Mouse (Mus musculus): ENCODE measurements around the gene Rpl37a.
A peak's percentile ranks its signal among the peaks of the same experiment; 100 is the strongest.

The Rpl37a gene

DNA sequence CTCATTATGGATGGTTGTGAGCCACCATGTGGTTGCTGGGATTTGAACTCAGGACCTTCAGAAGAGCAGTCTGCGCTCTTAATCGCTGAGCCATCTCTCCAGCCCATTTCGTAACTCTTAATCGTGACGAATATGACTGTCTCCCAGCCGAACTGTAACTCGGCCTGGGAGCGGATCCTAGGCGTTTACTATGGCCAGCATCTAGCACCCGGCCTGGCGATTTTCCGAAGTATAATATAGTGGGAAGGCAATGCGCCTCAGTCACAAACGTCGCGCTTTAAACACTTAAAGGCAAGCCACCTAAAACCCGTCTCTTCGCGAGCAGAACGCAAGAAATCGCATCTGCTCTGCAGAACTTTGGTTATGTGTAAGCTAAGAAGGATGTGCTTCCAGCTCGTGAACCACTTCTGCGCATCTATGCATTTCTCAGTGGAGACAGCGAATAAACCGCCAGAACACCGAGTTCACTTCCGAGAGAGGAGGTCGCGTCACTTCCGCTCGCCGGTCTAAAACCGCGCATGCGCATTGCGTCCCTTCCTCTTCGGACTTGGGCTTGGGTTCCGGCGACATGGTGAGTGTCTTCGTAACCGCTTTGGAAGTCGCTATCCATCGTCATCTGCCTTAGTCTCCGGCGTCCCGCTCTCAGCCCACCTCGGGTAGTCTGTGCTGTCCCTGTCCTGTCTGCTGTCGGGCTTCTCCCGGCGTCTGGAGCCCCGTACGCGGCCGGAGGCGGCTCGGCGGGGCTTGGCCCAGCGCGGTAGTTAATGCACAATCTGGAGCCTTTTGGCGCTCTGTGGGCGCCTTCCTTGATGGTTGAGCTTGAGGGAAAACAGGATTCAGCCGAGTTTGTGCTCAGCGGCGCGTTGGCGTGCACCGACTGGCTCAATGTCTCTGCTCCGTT is at the start of gene Rpl37a:
Gene Rpl37a, plus strand, starts transcription at position 538 of the 901 bp plus-strand sequence.
- DNase-seq (ENCODE audit: low spot score) = peak; percentile 97

DNA sequence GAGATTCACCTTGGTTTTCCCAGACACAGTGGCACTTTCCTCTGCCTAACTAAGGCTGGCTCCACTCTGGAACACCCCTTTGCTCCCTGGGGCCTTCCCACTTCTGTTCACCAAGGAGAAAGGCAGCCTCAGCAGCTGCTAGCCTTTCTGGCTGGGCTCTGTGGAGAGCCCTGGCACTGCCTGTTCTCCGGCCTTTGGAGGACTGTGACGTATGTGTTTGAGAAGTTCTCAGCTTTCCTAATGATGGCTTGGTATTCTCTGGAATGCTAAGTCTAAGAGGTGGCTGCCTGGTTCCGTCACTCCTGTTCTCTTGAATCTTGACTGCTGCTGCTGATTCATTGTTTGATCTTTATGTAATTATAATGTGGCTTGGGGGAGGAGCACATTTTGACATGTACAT is 38.0 kb upstream of the Rpl37a start:
- DNase-seq (ENCODE audit: low spot score) = no peak

DNA sequence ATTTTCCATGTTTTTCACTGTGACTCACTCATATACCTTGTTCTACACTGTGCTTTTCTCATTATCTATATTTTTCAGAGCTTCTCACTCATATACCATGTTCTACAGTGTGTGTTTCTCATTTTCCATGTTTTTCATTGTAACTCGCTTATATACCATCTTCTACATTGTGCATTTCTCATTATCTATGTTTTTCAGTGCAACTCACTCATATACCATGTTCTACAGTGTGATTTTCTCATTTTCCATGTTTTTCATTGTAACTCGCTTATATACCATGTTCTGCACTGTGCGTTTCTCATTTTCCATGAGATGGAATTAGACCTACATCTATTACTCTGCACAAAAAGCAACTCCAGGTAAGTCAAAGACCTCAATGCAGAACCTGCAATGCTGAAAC is 14.8 kb upstream of the Rpl37a start:
- no peak for DNase-seq (ENCODE audit: low spot score)

DNA sequence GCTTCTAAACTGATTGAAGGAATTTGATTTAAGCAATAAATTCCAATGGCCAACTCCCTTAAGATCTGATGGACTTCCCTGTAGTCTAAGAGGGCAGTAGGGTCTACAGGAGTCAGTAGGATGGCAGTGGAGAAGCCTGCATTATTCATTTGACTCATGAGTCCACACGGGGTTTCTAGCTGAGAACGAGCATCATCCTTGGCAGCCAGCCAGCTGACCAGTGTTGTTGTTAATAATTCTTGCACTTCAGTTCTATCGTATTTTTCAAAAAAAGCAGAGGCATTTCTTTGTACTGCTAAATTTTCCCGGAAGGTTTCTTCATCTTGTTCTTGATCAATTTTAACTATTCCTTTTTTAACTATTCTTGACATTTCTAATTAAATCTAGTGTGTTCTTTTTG is 12.4 kb upstream of the Rpl37a start:
- DNase-seq (ENCODE audit: low spot score) = no peak

DNA sequence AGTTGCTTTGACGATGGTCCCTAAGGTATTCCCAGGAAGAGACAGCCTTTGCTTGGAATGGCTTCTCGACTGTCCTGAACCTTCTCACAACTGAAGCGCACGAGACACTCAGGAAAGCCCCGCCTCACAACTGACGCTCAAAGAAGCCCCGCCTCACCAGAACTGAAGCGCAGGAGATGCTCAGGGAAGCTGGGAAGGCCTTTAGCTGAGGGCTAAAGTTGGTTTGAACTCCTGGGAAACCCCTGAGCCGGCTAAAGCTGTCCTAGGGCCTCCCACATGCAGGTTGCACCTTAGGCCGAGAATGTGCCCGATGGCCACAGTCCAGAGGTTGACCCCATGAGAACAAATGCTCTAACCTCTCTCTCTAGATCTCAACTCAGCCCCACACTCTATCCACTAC is 10.6 kb upstream of the Rpl37a start, which contains the start of gene Ankar:
Gene Ankar, minus strand, starts transcription at position 101 of the 400 bp plus-strand sequence.
- DNase-seq (ENCODE audit: low spot score) = no peak

DNA sequence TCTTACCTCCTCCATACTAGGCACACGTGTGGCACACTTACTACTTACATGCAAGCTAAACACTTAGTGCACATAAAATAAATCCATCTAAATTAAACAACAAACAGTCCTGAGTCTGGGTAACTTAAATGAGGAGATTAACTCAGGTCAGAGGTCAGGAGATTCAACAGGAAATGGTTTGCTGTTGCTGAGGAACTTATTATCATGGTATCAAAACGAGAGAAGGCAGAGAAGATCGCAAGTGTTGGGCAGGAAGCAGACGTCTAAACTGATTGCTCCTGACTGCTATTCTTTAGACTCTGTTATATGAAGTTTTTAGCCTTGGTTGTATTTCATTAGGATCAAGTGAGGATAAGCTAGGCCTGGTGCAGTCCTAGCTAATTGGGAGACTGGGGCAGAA is 3.6 kb upstream of the Rpl37a start:
- no peak for DNase-seq (ENCODE audit: low spot score)

DNA sequence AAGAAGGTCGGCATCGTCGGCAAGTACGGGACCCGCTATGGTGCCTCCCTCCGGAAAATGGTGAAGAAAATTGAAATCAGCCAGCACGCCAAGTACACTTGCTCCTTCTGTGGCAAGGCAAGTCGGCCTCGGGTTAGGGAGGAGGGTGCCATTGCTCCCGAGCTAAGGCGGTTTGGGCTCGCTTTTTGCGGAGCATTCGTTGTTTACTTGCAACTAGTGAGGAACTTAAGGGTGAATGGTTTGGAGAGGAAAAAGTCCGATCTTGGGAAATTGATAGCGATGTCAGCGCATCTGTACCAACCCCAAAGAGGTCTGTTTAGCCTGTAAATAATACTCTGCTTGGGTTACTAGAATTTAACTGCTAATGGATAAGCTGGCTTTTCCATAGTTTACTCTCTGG is 594 bp downstream of the Rpl37a start:
- no peak for DNase-seq (ENCODE audit: low spot score)

DNA sequence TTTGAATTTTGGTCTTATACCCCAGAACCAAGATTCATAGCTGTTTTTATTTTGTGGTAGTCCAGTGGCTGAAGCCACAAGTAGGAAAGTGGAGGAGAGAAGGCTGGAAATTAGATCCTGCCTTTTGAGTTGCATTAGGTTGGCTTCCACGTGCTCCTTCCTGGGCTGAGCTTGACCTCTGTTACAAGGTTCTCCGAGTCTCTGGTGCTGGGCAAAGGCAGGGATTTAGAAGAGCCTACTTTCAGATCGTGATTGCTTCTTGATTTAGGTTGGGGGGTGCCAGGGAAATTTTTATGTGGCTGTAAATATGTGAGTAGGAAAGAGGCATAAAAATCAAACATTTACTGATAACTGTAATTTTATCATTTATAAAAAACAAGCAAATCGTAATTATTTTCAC is 3.5 kb downstream of the Rpl37a start:
- DNase-seq (ENCODE audit: low spot score) = no peak

DNA sequence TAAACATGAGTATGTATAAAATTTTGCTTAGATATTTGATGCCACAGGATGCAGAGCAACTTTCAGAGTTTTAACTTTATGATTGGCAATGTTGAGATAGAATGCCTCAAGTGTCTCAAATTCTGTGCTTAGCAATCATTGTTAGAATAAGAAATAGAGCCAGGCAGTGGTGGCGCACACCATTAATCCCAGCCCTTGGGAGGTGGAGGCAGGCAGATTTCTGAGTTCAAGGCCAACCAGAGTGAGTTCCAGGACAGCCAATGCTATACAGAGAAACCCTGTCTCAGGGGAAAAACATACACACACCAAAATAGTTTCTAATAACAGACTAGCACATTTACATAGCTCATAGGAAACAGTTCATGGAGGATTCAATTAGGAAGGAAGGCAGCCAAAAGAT is 4.0 kb downstream of the Rpl37a start:
- no peak for DNase-seq (ENCODE audit: low spot score)

DNA sequence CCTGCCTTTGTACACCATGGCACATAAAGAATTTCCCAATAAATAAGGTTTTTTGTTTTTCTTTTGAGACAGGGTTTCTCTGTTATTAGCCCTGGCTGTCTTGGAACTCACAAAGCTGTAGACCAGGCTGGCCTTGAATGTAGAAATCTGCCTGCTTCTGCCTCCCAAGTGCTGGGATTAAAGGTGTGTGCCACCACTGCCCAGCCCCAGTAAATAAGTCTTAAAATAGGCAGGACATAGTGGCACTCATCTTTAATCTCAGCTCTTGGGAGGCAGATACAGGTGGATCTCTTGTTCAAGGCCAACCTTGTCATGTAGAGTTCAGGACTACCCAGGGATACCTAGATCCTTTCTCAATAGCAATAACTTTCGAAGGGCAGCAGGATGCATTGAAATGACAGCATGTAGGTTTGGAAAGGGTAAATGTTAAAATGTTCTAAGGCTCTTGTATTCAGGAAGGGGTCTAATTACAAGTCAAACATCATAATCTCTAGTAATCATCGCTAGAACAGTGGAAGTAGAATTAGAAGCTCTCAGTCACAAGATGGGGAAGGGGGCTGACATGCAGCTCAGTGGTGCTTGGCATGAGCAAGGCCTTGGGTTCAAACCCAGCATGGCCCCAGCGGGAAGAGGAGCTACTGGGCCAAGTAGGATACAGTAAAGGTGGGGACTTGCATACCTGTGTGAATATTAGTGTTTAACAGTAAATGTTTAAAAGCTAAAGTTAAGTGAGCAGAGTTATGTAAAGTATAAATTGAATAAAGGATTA is 4.7 kb downstream of the Rpl37a start:
- DNase-seq (ENCODE audit: low spot score) = no peak

DNA sequence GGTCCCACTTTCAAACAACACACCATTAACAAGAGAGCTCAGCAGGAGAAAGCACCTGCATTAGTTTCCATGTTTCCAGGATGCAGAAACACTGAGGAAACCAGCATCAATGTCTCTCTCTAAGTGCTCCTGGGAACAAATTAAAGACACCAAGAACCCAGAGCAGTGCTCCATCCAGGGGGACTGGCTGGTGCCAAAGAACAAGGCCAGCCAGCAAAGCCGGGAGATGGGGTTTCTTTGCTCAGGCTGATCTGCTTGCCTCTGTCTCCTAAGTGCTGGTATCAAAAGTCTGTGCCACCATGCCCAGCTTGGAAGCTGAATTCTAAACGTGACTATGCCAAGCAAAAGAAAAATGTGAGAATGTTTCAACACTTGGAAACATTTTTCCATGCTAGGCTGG is 5.3 kb downstream of the Rpl37a start:
- no peak for DNase-seq (ENCODE audit: low spot score)

DNA sequence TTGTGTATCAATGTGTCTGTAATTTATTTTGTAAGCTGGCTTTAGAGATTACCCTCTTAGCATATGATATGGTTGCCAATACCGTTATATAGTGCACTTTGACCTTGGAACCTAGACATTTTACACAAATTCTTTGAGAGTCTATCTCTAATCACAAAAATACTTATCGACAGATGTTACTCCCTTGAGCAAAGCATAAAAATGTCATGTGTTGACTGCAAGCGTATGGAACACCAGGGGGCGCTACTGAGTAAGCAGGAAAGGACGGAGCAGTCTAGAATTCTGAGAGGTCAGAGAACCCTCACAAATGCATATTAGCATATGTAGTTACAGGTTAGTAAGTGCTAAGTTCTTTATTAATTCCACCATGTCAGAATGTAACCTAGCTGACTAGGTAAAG is 5.8 kb downstream of the Rpl37a start:
- peak; percentile 88 for DNase-seq (ENCODE audit: low spot score)

DNA sequence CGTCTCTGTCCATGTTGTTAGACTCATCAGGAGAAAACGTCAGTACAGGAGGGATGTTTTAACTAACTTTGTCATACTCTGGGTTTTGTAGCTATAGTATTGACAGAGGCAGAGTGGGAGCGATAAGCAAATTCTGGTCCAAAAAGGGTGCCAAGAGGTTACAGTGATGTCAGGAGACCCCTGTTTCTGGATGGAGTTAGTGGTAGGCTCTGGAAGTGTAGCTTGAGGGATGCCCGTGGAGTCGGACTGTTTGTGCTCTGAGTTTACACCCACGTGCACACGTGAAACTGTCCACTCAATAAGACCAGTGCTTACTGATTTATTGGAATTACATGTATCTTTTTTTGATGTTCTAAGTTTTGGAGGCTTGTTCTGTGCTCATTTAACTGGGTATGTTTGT is 6.5 kb downstream of the Rpl37a start:
- DNase-seq (ENCODE audit: low spot score) = no peak

DNA sequence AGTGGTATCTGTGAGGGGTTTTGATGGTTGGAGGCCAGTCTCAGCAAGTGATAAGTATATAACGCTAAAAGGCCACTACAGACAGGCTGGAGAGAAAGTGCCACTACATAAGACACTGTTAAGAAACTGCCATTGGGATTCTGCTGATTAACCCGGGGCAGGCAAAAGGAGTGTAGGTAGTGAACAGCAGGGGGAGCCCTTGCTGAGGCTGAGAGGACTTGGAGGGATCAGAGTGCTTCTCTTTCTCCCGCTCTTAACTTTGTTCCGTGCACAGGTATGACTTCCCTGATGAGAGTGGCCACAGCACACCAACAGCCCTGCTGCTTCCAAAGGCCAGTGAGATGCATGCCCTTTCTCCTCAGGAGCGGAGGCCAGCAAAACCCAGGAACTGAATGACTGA is 7.8 kb downstream of the Rpl37a start:
- DNase-seq (ENCODE audit: low spot score) = peak; percentile 82

DNA sequence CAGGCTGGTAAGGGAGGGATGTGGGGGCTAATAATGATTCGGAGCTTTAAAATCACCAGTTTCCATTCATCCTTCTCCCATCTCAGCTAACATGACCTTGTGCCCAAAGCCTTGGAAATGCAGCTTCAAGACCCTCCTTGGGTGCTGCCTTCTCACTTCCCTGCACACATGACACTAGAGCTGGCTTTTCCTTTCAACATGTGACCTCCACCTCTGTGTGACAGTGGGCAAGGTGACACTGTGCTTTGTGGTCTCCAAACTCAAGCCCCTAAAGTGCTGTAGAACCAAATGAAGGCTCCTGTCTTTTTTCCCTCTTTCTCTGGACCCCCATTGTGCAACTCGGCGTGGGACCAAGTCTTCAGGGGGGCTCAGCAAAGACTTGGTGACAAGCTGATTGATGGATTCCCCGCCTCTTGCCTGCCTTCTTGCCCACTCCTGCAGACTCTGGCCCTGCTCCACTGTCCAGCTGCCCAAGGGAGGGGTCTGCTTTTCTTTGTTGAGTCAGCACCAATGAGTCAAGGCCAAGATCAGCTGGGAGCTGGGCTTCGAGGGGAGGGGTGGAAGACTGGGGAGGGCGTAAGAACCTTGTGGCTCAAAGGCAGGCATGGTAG is 9.1 kb downstream of the Rpl37a start:
- no peak for DNase-seq (ENCODE audit: low spot score)

DNA sequence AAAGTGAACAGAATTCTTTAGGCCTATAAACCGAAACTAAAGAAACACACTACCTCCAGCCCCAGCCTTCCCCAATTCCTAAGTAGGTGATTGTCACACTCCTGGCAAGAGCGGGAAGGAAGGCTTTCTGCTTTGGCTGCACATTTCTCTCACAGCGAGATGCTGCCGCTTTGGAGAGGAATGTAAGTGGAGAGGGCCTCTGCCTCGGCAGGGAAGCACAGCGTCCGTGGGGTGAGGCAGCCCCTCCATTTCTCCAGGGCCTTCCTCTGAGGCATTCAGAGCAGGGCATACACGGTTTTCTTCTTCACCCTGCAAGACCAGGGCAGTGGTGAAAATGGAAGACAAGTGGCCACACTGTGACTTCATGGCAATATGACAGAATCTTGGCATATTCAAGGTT is 11.6 kb downstream of the Rpl37a start:
- no peak for DNase-seq (ENCODE audit: low spot score)

DNA sequence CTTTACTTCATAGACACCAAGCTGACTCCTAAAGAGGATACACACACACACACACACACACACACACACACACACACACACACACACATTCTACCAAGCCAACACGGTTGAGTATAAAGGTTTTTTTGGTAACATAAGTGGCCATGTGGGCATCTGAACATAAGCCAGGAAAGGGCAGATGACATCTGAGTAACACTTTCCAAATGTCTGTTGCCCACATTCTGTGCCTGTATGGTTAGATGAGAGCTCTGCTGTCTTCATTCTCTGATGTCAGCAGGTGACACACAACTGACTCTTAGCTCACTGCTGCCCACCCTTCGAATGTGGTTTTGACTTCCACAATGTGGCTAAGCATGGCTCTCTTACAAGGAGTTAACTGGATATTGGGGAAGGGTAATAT is 13.3 kb downstream of the Rpl37a start:
- no peak for DNase-seq (ENCODE audit: low spot score)

DNA sequence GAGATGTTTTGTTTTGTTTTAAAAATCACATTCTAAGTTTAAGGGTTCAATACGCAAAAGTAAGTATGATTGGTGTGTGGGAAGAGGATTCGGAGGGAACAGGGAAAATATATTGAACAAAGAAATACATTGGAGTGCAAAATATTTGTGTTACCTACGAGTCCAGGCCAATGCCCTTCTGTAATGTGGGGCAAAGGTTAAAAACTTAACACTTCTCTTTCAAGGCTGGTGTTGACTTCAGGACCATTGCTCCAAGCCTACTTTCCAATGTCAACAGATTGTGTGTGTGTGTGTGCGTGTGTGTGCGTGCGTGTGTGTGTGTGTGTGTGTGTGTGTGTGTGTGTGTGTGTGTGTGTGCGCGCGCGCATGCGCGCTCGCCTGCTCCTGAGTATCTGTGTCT is 14.9 kb downstream of the Rpl37a start:
- no peak for DNase-seq (ENCODE audit: low spot score)

DNA sequence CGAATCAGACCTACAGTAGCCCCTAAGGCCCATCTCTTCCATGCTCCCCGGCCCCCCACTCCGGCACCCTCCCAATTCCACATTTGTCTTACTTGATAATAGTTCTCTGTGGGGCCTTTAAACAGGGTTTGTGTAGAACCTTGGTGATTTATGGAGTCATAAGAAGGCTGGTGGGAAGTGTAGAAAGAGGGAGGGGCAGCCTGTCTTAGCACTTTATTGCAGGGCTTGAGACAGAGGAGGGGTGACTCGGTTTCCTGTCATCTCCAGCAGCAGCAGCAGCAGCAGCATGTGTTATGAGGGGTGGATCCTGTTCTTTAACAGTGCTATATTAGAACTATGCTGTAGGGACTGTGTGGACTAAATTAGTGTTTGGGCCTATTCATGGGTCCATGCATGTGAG is 17.7 kb downstream of the Rpl37a start:
- no peak for DNase-seq (ENCODE audit: low spot score)

DNA sequence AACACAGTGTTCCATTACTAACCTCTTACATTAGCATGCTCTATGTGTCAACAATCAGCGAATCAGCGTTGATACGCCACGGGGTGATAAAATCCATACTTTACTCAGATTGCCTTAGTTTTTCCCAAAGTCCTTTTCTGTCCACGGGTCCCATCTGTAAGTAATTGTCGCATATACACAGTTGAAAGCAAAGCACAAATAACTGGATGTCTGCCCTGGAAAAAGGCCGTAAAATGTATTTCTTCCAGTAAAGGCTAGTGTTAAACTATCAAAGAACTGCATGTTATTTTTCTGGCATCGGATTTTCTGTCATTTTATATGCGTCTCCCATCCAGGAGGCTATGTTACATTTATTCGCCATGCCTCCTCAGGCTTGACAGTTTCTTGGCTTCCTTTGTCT is 19.0 kb downstream of the Rpl37a start:
- no peak for DNase-seq (ENCODE audit: low spot score)

DNA sequence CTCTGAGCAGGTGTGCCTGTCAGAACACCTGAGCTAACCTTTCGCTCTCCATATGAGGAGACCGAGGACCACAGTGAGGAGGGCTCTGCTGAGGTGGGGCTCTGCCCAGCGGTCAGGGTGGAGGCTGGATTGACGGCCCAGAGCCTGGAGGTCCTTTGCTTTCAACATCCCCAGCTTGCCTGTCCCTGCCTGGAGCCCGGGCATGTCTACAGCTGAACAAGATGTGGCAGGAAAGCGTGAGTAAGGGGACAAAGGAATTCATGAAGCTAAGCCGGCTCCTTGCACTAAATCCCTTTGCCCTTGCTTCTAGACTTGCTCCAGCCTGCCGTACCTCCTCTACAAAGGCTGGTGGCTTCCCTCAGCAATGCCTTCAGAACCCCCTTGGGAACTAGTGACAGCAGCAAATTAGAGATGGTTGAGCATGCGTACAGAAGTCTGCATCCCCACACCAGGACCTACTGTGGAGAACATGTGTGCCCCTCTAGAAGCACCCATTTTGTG is 22.2 kb downstream of the Rpl37a start:
- DNase-seq (ENCODE audit: low spot score) = no peak

DNA sequence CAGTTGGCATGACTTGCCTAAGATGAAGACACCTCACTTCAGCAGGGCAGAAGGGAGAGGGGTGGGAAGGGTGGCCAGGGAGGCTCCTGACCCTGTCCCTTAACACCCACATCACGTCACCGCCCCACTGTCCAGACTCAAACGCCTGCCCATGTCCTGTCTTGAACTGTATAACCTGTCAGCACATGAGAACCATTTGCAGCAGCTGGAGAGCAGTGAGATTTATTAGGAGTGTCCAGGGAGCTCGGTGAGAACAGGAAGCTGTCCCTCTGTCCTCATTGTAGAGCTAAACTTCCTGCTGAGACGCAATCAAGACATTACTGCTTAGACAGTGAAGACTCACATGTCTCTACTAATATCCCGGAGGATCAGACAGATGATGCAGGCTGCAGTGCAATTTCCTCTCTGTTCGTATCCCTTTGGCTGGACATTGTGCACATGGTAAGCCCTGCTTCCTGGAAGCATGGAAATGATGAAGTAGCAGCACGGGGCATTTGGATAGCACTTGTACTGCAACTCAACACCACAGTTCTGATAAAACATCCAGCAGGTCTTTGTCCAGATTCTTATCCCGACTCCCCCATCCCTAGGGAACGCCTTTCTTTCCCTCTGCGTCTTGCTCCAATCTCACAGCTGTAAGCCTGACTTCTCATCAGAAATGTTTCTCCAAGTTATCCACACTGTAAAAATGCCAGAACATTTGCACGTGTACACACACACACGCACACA is 25.5 kb downstream of the Rpl37a start:
- no peak for DNase-seq (ENCODE audit: low spot score)

Data from retina, embryonic 14.5 days (tissue).